Mouse (Mus musculus) MEL (cell line): ENCODE measurements around the gene Ppt2.

Experiments used
- BHLHE40 ChIP-seq: IDR thresholded peaks from 2 replicates; pipeline ENCODE4 v1.6.1; 2012; ENCODE audit warnings: low read depth, mild to moderate bottlenecking, inconsistent platforms, low read length, improper control_type of control experiment, borderline replicate concordance
- CTCF ChIP-seq, 3 experiments: IDR thresholded peaks in 2 of 3; conservative IDR thresholded peaks in 1 of 3; 2 replicates each; pipeline ENCODE4 v1.5.1; 2011 to 2012; ENCODE audit warnings: low read length in 3 of 3, low read depth in 2 of 3, mild to moderate bottlenecking in 2 of 3, improper control_type of control experiment in 1 of 3, inconsistent platforms in 1 of 3, mixed read lengths in 1 of 3, moderate library complexity in 1 of 3; ENCODE audit not compliant: control insufficient read depth in 1 of 3, insufficient read depth in 1 of 3, poor library complexity in 1 of 3, severe bottlenecking in 1 of 3
- ELF1 ChIP-seq: IDR thresholded peaks from 2 replicates; pipeline ENCODE4 v1.6.1; 2014; ENCODE audit warnings: low read depth, mild to moderate bottlenecking, inconsistent platforms, low read length, improper control_type of control experiment, moderate library complexity
- EP300 ChIP-seq, 2 experiments: IDR thresholded peaks; 2 replicates each; pipeline ENCODE4 v1.6.1; 2011; ENCODE audit warnings: improper control_type of control experiment in 2 of 2, low read length in 2 of 2, low read depth in 1 of 2, mild to moderate bottlenecking in 1 of 2
- MYC ChIP-seq: IDR thresholded peaks from 2 replicates; pipeline ENCODE4 v1.6.1; 2011; ENCODE audit warnings: low read depth, mild to moderate bottlenecking, low read length, improper control_type of control experiment, moderate library complexity
- NELFE ChIP-seq: IDR thresholded peaks from 2 replicates; pipeline ENCODE4 v1.6.1; 2011; ENCODE audit warnings: low read depth, low read length, improper control_type of control experiment
- NRF1 ChIP-seq: IDR thresholded peaks from 2 replicates; pipeline ENCODE4 v1.6.1; 2014; ENCODE audit warnings: low read depth, mild to moderate bottlenecking, inconsistent platforms, low read length, improper control_type of control experiment, moderate library complexity; ENCODE audit not compliant: poor library complexity, insufficient read depth, severe bottlenecking
- POLR2A ChIP-seq, 2 experiments: IDR thresholded peaks; 2 replicates each; pipeline ENCODE4 v1.6.1; 2011 to 2012; ENCODE audit warnings: low read length in 2 of 2, mild to moderate bottlenecking in 2 of 2, control low read depth in 1 of 2, improper control_type of control experiment in 1 of 2, low read depth in 1 of 2, moderate library complexity in 1 of 2; ENCODE audit not compliant: control insufficient read depth in 1 of 2, insufficient read depth in 1 of 2, poor library complexity in 1 of 2
- SMC3 ChIP-seq: IDR thresholded peaks from 2 replicates; pipeline ENCODE4 v1.6.1; 2011; ENCODE audit warnings: low read depth, low read length, improper control_type of control experiment
- TCF12 ChIP-seq: IDR thresholded peaks from 2 replicates; pipeline ENCODE4 v1.6.1; 2014; ENCODE audit warnings: low read depth, mild to moderate bottlenecking, inconsistent platforms, low read length, improper control_type of control experiment, moderate library complexity
- ZC3H11A ChIP-seq: IDR thresholded peaks from 2 replicates; pipeline ENCODE4 v1.6.1; 2012; ENCODE audit warnings: low read depth, mild to moderate bottlenecking, inconsistent platforms, low read length, improper control_type of control experiment
- ZNF384 ChIP-seq: IDR thresholded peaks from 2 replicates; pipeline ENCODE4 v1.6.1; 2012; ENCODE audit warnings: low read depth, mild to moderate bottlenecking, inconsistent platforms, low read length, improper control_type of control experiment

DNA sequence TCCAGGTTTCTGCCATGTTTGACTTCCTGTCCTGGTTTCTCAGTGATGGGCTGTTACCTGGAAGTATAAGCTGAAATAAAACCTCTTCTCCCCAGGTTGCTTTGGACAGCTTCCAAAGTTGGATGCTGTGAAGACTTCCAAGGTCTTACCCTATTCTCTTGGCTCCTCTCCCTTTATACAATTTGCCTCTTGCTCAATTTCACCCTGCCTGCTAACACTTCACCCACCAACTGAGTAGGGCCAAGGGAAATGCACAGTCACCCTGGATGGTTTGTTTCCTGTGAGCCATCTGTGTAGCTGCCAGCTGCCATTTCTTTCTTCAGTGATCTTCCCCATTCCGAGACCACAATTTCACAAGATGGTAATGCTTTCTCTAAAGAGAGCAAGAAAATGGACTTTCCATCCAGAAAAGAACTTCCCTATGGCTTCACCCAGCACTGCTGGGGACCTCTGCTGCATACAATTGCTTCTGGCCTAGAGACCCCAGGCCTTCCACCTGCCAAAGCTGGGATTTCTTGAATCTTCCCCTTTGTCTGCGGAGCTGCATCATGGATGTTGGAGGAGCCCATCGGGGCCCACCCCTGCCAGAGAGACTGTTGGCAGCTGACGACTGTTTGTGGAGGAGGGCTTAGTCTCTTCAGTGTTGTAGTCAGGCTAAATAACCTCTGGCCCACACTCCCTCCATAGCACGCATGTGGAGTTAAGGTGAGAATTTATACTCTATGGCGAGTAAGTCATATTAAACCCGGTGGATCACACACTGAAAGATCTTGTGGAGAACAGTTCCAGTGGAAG is 11.3 kb upstream of the Ppt2 start:
- TF ChIP-seq CTCF (IDR thresholded peaks at IDR 0.05 in 2 of 3, conservative IDR thresholded peaks at IDR 0.05 in 1 of 3; ENCODE audit: control insufficient read depth in 1 of 3, insufficient read depth in 1 of 3, low read depth in 2 of 3, low read length in 3 of 3, poor library complexity in 1 of 3, severe bottlenecking in 1 of 3) (no peak), ZC3H11A (no peak), BHLHE40 (no peak), ELF1 (no peak), POLR2A (IDR thresholded peaks at IDR 0.05; ENCODE audit: control insufficient read depth in 1 of 2, insufficient read depth in 1 of 2, low read depth in 1 of 2, low read length in 2 of 2, poor library complexity in 1 of 2) (no peak), SMC3 (no peak), EP300 (IDR thresholded peaks at IDR 0.05; ENCODE audit: low read depth in 1 of 2, low read length in 2 of 2) (no peak), MYC (no peak), NELFE (no peak), TCF12 (no peak), NRF1 (no peak), ZNF384 (no peak)
